Mouse (Mus musculus) midbrain, embryonic 15.5 days (tissue): ENCODE results near the gene Fgf2. TPM values are rescaled to one million over a fixed set of nuclear protein-coding genes. Genes with fewer than 3 reads are reported as not detected.

Experiments used
- ATAC-seq: fragments of 200-750 bp; cut with Nextera tagmentation; replicated peaks from 2 replicates; pipeline ENCODE4 v1.8.0; 2017; ENCODE audit warnings: moderate TSS enrichment
- H3K27ac ChIP-seq: fragments of 300-500 bp; sonication (generic); 2 replicates; pipeline ENCODE4 v1.5.1; 2015; ENCODE audit warnings: mild to moderate bottlenecking, inconsistent platforms
- H3K27me3 ChIP-seq: fragments of 300-500 bp; sonication (generic); replicated peaks from 2 replicates; pipeline ENCODE4 v1.6.1; 2015; ENCODE audit warnings: inconsistent platforms
- H3K36me3 ChIP-seq: fragments of 300-500 bp; sonication (generic); replicated peaks from 2 replicates; pipeline ENCODE4 v1.6.1; 2015; ENCODE audit warnings: inconsistent platforms
- H3K4me1 ChIP-seq: fragments of 300-500 bp; sonication (generic); 2 replicates; pipeline ENCODE4 v1.6.1; 2015; ENCODE audit warnings: inconsistent platforms
- H3K4me2 ChIP-seq: fragments of 300-500 bp; sonication (generic); 2 replicates; pipeline ENCODE4 v1.6.1; 2015; ENCODE audit warnings: inconsistent platforms, mild to moderate bottlenecking, moderate library complexity
- H3K4me3 ChIP-seq: fragments of 300-500 bp; sonication (generic); 2 replicates; pipeline ENCODE4 v1.5.1; 2015; ENCODE audit warnings: mild to moderate bottlenecking, inconsistent platforms
- H3K9ac ChIP-seq: fragments of 300-500 bp; sonication (generic); 2 replicates; pipeline ENCODE4 v1.6.1; 2015; ENCODE audit warnings: mild to moderate bottlenecking, inconsistent platforms
- H3K9me3 ChIP-seq: fragments of 300-500 bp; sonication (generic); 2 replicates; pipeline ENCODE4 v1.6.1; 2016; ENCODE audit warnings: inconsistent platforms
- WGBS: fragments of 180-500 bp; shearing (Covaris S2); methylation state at CpG from one replicate; pipeline ENCODE4 v1.1.7; 2015; ENCODE audit warnings: mixed read lengths; 5-methylcytosine and 5-hydroxymethylcytosine counted together
- polyA plus RNA-seq: library from polyadenylated mRNA; unstranded; fragments of >200 nt; fragmentation: Nextera tagmentation; extraction: Ambion mirVana; gene quantifications from 2 replicates; pipeline ENCODE4 v1.2.1, GENCODE M21; 2015

Fgf2 gene
- polyA plus RNA-seq, 1 experiment from 2014 or later = 0.34 TPM

DNA sequence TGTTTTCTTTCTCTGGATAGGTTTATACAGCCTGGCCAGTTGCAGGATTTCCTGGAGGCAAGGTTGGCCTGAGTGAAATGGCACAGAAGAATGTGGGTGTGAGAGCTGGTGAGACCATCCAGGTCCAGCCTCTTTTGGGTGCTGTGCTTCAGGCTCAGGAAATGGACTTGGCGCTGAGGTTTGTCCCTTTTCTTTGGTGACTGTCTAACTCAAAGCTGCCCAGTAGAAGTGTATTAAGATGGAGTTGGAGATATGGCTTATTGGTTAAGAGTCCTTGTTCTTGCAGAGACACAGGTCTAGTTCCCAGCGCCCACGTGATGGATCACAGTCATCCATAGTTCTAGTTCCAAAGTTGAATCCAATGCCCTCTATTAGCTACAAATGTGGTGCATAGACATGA lies 77.9 kb downstream of the Fgf2 start:
- H3K9ac ChIP-seq = no peak overlapping the region
- H3K36me3 ChIP-seq = peaks cover 8% of the 10 kb centered on the region; the same call in 1 of the 2 replicates
- no peak overlapping the region for H3K4me3 ChIP-seq
- no peak overlapping the region for H3K4me2 ChIP-seq
- no peaks in the 10 kb centered on the region for H3K27me3 ChIP-seq
- H3K9me3 ChIP-seq = no peaks in the 10 kb centered on the region
- peaks cover 10% of the 10 kb centered on the region for H3K4me1 ChIP-seq
- ATAC-seq = no peak
- no peak overlapping the region for H3K27ac ChIP-seq
- 98% methylated on average over 3 of the region's 3 CpGs for WGBS

DNA sequence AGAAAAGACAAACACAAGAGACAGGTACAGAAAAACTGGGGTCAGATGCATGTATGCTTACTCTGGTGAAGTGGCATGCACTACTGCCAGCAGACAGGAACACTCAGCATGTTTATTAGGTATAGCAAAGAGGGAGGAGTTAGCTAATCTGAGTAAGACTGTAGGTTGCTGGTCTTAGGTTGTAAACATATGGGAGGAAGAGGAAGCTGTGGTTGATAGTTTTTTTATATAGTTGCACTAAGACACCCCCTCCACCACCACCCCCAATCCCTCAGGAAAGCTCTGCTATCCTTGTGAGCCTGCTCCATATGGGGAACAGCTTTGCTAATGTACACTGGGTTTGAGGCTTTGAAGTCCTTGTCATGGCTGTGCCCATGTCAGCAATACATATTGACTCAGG lies 82.2 kb downstream of the Fgf2 start:
- Histone ChIP-seq H3K4me1 (no peaks in the 10 kb centered on the region), H3K9me3 (no peaks in the 10 kb centered on the region), H3K27ac (no peak overlapping the region), H3K9ac (no peak overlapping the region), H3K4me2 (no peak overlapping the region), H3K4me3 (no peak overlapping the region), H3K27me3 (no peaks in the 10 kb centered on the region), H3K36me3 (peaks cover 7% of the 10 kb centered on the region; the same call in 1 of the 2 replicates)
- no peak for ATAC-seq

DNA sequence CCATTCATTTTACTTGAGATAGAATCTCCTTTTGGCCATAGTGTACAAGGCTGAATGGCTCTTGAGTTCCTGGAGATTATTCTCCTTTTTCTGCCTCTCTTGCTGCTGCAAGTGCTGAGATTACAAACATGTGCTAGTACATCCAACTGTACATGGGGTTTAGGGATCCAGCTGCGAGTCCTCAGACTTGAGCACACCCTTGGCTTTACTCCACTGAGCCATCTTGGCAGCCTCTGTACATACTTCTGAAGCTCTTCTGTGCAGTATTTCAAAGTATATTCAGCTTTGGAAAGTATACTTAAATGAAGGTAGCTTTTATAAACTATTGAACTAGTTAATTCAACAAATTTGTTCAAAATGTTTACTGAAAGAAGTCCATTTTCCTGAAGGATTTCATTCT lies 91.6 kb downstream of the Fgf2 start:
- 97% methylated on average over 1 of the region's 1 CpGs for WGBS
- H3K9me3 ChIP-seq = no peaks in the 10 kb centered on the region
- no peaks in the 10 kb centered on the region for H3K4me1 ChIP-seq
- no peak overlapping the region for H3K4me3 ChIP-seq
- no peak overlapping the region for H3K9ac ChIP-seq
- no peak overlapping the region for H3K27ac ChIP-seq
- no peaks in the 10 kb centered on the region for H3K27me3 ChIP-seq
- H3K4me2 ChIP-seq = no peak overlapping the region
- no peak for ATAC-seq
- H3K36me3 ChIP-seq = peaks cover 4% of the 10 kb centered on the region; the same call in 1 of the 2 replicates

DNA sequence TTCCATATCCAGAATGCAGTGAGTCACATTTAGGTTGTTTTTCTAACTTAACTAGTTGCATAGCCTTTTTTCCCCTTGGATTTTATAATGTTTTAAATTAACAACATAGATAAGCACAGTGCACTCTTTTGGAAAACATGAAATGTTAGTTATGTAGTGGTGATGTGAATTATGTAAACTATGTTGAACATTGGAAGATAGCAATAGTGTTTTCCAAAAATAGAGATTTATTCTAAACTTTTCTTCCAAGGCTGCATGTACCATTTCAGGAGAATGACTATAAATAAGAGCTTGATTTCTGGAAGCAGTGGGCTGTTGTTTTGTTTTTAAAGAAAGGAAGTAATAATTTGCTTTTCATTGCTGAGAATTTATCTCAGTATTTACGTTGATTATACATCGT lies 95.3 kb downstream of the Fgf2 start:
- Histone ChIP-seq H3K9me3 (no peaks in the 10 kb centered on the region), H3K4me1 (no peaks in the 10 kb centered on the region), H3K27me3 (no peaks in the 10 kb centered on the region), H3K9ac (no peak overlapping the region), H3K27ac (no peak overlapping the region), H3K4me3 (no peak overlapping the region), H3K4me2 (no peak overlapping the region), H3K36me3 (0 out of 2 replicates have a peak, but pooled peaks cover 4% of the 10 kb centered on the region)
- no peak for ATAC-seq
- 96% methylated on average over 2 of the region's 2 CpGs for WGBS

DNA sequence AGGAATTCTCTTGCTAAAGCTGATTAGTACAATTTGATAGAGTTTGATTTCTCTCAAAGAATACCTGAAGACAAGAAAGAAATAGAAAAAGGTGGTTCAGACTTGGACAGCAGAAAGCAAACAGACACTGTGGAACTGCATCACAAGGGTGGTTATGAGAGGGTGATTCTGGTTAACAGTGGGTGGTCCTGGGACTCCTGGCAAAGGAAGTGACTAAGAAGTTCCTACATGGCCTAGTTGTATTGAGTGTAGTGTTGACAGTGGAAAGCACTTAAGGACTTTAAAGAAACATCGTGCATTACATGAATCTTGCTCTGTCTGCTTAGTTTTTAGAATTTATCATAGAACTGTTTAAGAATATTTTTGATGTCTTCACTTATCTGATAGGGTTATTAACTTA lies 107.8 kb downstream of the Fgf2 start:
- H3K4me2 ChIP-seq = no peak overlapping the region
- no peak overlapping the region for H3K4me3 ChIP-seq
- no peaks in the 10 kb centered on the region for H3K36me3 ChIP-seq
- no peak overlapping the region for H3K9ac ChIP-seq
- H3K9me3 ChIP-seq = no peaks in the 10 kb centered on the region
- 100% methylated on average over 1 of the region's 1 CpGs for WGBS
- ATAC-seq = no peak
- no peaks in the 10 kb centered on the region for H3K4me1 ChIP-seq
- H3K27ac ChIP-seq = no peak overlapping the region
- no peaks in the 10 kb centered on the region for H3K27me3 ChIP-seq

Other genes with a start within 250 kb of the Fgf2 start
- gene Il2, start 222.4 kb upstream of the Fgf2 start, polyA plus RNA-seq = 0.15 and 0.46 TPM in 2 replicates
- not detected in 2 replicates for gene Il21, start 115.7 kb upstream of the Fgf2 start, polyA plus RNA-seq
- 4.9 and 5.0 TPM in 2 replicates for gene Bbs12, start 35.8 kb upstream of the Fgf2 start, polyA plus RNA-seq
- gene Cetn4, start 35.6 kb upstream of the Fgf2 start, polyA plus RNA-seq = 2.1 and 2.8 TPM in 2 replicates
- 27.4 and 36.2 TPM in 2 replicates for gene Spata5, start 71.5 kb downstream of the Fgf2 start, polyA plus RNA-seq
- 8.0 and 9.7 TPM in 2 replicates for gene Nudt6, start 71.9 kb downstream of the Fgf2 start, polyA plus RNA-seq